Mouse (Mus musculus) layer of hippocampus, adult 2 months (tissue): ENCODE measurements around the gene Ppp1r21. TPM values are rescaled to one million over a fixed set of nuclear protein-coding genes. Genes with fewer than 3 reads are reported as not detected.

Source experiments
- DNase-seq, 2 experiments: peaks; one replicate each; pipeline ENCODE4 v3.0.0; 2022; ENCODE audit warnings: low spot score in 2 of 2
- H3K27ac ChIP-seq: fragments of 200-600 bp; 2 replicates; pipeline ENCODE4 v1.8.1; 2022
- H3K4me3 ChIP-seq: fragments of 200-600 bp; 2 replicates; pipeline ENCODE4 v1.8.1; 2022; ENCODE audit warnings: mild to moderate bottlenecking
- CTCF ChIP-seq: fragments of 200-600 bp; conservative IDR thresholded peaks from 2 replicates; pipeline ENCODE4 v1.8.1; 2022; ENCODE audit warnings: antibody characterized with exemption, mild to moderate bottlenecking, moderate library complexity
- total RNA-seq, 2 experiments: library from RNA; stranded (reverse); gene quantifications; 2 replicates each; pipeline ENCODE4 v1.2.3; 2021

The Ppp1r21 gene
- total RNA-seq, 2 experiments from 2014 or later = 82.8 to 87.7 TPM

- TF ChIP-seq CTCF = no peak
- H3K27ac ChIP-seq = no peak overlapping the region
Observed at GRCm38 (mm10) chr17:88537842-88538430, 8.0 kb downstream of the Ppp1r21 start.

GRCm38 (mm10) chr17:88542771-88543416 is 13.0 kb downstream of the Ppp1r21 start:
- no peak for DNase-seq
- Histone ChIP-seq H3K4me3 (no peak overlapping the region), H3K27ac (no peak overlapping the region)
- no peak for TF ChIP-seq CTCF

More at GRCm38 (mm10) chr17:88537842-88538430, 8.0 kb downstream of the Ppp1r21 start:
- H3K4me3 ChIP-seq = no peak overlapping the region
- no peak for DNase-seq

GRCm38 (mm10) chr17:88543417-88543782 is 13.5 kb downstream of the Ppp1r21 start:
- H3K27ac ChIP-seq = no peak overlapping the region
- no peak for TF ChIP-seq CTCF
- DNase-seq = no peak
- no peak overlapping the region for H3K4me3 ChIP-seq

- Histone ChIP-seq H3K27ac (peak overlapping the region; percentile 29; the same call in 1 of the 2 replicates), H3K4me3 (no peak overlapping the region)
- DNase-seq = no peak
- TF ChIP-seq CTCF = no peak
Observed at GRCm38 (mm10) chr17:88545217-88545784, 15.4 kb downstream of the Ppp1r21 start.

GRCm38 (mm10) chr17:88546745-88547144 is 16.8 kb downstream of the Ppp1r21 start:
- peak overlapping the region; percentile 69 for H3K27ac ChIP-seq
- no peak for DNase-seq
- no peak overlapping the region for H3K4me3 ChIP-seq
- TF ChIP-seq CTCF = no peak

GRCm38 (mm10) chr17:88549411-88550191 is 19.7 kb downstream of the Ppp1r21 start:
- no peak overlapping the region for H3K4me3 ChIP-seq
- no peak for DNase-seq
- peak overlapping the region; percentile 63; the same call in 1 of the 2 replicates for H3K27ac ChIP-seq
- TF ChIP-seq CTCF = no peak

GRCm38 (mm10) chr17:88550351-88550750 is 20.4 kb downstream of the Ppp1r21 start:
- no peak for DNase-seq
- Histone ChIP-seq H3K27ac (peak overlapping the region; percentile 63; the same call in 1 of the 2 replicates), H3K4me3 (no peak overlapping the region)
- no peak for TF ChIP-seq CTCF

- no peak for DNase-seq
- no peak for TF ChIP-seq CTCF
- no peak overlapping the region for H3K4me3 ChIP-seq
- H3K27ac ChIP-seq = peak overlapping the region; percentile 63
Observed at GRCm38 (mm10) chr17:88550981-88551940, 21.3 kb downstream of the Ppp1r21 start.

- H3K27ac ChIP-seq = peak overlapping the region; percentile 67; the same call in 1 of the 2 replicates
- no peak for DNase-seq
- TF ChIP-seq CTCF = no peak
- H3K4me3 ChIP-seq = no peak overlapping the region
Observed at GRCm38 (mm10) chr17:88552556-88552955, 22.6 kb downstream of the Ppp1r21 start.

GRCm38 (mm10) chr17:88553001-88553449 is 23.1 kb downstream of the Ppp1r21 start:
- no peak for TF ChIP-seq CTCF
- Histone ChIP-seq H3K4me3 (no peak overlapping the region), H3K27ac (peak overlapping the region; percentile 67; the same call in 1 of the 2 replicates)
- no peak for DNase-seq

GRCm38 (mm10) chr17:88553473-88554087 is 23.7 kb downstream of the Ppp1r21 start:
- Histone ChIP-seq H3K27ac (peak overlapping the region; percentile 67; the same call in 1 of the 2 replicates), H3K4me3 (no peak overlapping the region)
- DNase-seq = no peak
- TF ChIP-seq CTCF = no peak
